Mouse (Mus musculus): ENCODE results near the gene Limch1.

DNA sequence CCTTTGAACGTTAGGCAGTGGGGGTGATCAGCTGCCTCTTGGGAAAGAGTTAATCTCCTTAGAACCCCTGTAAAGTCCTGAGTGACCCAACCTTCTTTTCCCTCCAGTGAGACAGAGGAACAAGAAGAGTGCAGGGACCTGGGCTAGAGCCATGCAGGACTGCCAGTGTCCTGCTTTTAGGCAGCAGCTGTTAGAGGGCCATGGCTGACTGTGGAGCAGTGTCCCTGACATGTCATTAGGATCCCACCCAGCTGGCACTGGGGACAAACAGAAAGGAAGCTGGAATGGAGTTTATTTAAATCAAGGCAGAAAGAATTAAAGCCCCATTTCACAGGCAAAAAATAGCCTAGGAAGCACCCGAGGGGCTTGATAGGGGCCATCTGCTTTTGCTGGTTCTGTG, 64.8 kb downstream of the Limch1 start:
- TF ChIP-seq CTCF (IDR thresholded peaks at IDR 0.05; ENCODE audit: low read depth, low read length), result no peak
- TF ChIP-seq GATA2 (IDR thresholded peaks at IDR 0.05; ENCODE audit: borderline replicate concordance, low read depth, low read length), result no peak
- TF ChIP-seq POLR2AphosphoS5 (IDR thresholded peaks at IDR 0.05; ENCODE audit: insufficient replicate concordance, low read depth, low read length), result no peak
- no peak for TF ChIP-seq GATA1 (IDR thresholded peaks at IDR 0.05; ENCODE audit: borderline replicate concordance, low read length)
- no peak for TF ChIP-seq TAL1 (conservative IDR thresholded peaks at IDR 0.05; ENCODE audit: low read depth, low read length)
